Mouse (Mus musculus): ENCODE measurements at regions not wholly inside any gene's neighbourhood (a gene's known extent, or its start where the extent isn't known, plus 50 kb on each side); places are given as distances from the start of the nearest gene placed in this dataset.
A peak's percentile ranks its signal among the peaks of the same experiment; 100 is the strongest.

DNA sequence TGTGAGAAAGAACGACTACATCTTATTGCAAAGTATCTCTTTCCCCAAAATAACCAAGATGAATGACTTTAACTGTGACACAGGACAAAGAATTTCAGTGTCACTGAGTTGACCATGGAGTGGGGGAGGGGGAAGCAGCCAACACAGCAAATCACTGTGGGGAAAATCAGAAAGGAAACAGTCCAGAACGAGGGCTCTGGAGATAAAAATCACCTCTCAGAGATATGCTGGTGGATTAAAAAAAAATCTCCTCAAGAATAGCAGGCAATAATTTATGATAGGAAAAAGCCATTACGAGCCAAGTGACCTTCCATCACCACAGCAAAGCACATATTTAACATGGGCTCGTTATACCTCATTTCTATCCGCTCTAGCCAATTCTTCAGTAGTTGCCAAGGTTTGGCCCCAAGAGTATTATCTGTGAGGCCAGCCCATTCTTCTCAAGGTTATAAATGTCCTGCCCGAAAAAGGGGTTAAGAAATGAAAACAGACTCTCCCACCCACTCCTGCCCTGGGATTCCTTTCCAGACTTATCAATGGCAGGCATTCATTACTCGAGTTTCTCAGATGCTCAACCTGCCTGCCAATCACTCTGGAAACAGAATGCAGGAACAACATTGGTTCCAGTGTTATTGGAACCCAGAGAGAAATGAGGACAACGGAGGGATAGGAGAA lies 181.6 kb upstream of the Clint1 start:
- DNase-seq = no peak

DNA sequence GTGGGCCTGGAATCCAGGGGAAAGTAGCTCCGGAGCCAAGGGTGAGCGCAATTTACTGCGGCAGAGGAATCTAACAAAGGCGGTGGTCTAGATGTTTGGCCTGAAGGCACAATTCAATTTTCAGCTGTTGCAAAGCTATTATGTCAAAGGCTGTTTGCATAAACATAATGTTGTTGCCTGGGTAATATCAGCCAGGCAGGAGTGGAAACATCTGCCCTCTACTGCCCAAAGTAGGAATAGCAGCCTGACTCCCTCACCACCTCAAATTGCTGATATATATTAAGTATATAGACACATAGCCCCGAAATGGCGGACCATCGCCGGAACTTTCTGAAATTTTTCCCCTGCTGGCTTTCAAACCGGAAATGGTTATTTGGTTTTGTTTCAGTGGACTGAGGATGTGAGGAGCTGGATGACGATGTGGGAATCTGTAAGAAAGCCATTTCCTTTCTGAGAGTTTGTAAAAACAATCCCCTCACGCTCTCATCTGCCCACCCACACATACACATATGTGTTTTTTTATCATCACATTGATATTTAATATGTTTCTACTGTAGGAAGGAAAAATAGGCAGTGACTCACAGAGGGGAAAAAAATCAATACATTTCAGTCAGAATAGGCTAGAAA lies 173.1 kb upstream of the Clint1 start:
- peak; percentile 18 to 43 for DNase-seq

DNA sequence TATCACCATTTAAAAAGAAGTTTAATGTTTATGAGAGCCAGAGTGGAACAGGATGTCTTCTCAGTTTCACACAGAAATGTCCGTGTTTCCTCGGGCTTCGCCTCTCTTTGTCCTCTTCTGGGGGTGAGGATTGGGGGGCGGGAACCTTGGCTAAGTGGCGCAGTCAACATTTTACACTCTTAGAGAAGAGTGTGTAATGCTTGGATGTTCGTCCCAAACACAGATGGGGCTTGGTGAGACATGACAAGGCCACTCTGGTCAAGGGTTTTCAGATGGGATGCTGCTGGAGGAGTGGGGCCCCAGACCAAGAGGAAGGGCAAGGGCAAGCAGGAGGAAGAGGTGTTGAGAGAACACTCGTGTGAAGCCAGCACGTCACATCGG lies 172.6 kb upstream of the Clint1 start:
- no peak for DNase-seq

DNA sequence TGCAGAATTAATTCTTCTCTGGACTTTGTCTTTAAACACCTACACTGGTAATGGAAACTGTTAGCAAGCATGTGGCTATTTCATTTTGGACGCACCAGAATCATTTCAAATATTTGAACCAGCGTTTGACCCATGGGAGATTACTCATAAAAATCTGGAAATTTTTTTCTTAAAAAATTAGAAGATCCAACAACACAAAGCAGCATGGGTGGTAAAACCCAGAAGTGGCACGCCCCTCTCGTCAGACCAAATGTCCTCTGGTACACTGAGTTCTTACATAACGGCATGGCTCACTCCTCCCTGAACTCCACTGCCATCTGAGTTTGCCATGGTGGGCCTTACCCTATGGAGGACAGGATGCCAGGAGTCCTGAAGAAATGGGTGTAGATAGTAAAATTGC lies 166.3 kb upstream of the Clint1 start:
- DNase-seq = no peak

GRCm38 (mm10) chr11:45693206-45693605 lies 158.6 kb upstream of the Clint1 start:
- DNase-seq = no peak

DNA sequence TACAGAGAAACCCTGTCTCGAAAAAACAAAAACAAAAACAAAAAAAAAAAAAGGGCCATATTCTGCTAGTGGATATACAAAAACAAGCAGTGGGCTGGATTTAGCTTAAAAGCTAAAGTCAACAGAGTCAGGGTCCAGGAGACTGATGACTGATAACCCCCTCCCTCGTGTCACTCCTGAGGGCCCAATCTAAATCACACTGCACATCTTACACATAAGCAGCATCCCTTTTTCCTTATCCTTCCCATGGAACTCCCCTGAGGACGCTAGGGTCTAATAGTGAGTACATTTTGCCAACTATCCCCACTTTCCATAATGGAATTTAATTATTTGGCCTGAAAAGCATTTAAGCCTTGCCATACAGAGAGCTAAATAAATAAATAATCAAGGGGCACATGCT lies 150.3 kb upstream of the Clint1 start:
- DNase-seq = no peak

- no peak for DNase-seq
These were observed 148.9 kb upstream of the Clint1 start for GRCm38 (mm10) chr11:45702916-45703315.

- no peak for DNase-seq
These were observed 147.4 kb upstream of the Clint1 start for GRCm38 (mm10) chr11:45704411-45704810.

- DNase-seq = no peak
These were observed 133.2 kb upstream of the Clint1 start for GRCm38 (mm10) chr11:45718630-45719029.

GRCm38 (mm10) chr11:45719821-45720220 lies 132.0 kb upstream of the Clint1 start:
- no peak for DNase-seq

DNA sequence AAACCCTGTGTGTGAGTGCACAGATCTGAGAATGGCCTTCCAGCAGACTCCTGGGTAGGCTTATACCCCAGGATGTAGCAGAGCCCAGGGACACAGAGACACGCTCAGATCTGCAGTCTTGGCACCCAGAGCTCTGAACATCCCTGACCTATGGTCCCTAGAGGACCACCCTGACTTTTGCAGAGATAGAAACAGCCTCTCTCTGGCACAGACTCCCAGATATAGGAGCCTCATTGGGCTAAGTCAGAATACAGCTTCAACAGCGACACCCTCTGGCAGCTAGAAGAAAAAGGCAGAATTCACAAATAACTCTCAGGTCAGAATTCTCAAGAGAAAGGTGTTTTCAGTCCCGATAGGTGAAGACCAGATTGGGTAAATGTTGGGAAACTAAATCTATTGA lies 115.3 kb upstream of the Clint1 start:
- no peak for DNase-seq

GRCm38 (mm10) chr11:45738331-45738730 lies 113.5 kb upstream of the Clint1 start:
- no peak for DNase-seq

DNA sequence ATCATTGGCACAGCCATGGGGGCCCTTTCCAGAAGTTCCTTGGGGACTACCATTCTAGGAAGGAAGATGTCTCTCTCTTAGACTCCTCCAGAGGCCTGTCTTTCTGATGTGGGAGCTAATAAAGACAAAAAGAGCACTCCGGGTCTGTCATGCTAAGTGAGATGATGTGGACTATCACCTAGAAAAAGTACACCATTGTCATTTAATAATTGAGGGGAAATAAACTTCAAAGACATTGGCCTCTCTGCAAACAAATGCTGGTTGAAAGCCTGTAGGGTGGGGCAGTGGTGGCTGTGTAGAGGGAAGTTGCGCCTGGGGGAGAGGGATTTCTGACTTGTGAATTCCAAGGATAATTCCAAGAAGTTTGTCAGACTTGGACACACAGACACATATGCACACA lies 105.9 kb upstream of the Clint1 start:
- DNase-seq = no peak

- no peak for DNase-seq
These were observed 101.6 kb upstream of the Clint1 start for GRCm38 (mm10) chr11:45750249-45750648.

DNA sequence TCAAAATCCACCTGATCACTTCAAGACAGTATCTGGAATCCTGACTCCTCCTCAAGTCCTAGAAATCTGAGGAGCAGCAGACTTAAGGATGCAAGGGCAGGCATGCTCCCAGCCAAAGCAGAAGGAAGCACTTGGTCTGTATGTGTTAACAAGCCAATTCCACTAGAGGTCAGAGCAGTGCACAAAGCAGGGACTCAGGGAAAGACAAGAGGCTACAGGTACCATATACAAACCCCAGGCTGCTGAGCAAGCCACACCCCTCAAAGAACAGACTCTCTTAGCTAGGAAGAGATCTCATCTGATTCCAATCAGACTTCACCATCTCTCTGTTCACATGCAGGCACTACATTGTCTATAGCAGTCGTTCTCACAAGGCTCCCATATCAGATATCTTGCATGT lies 99.6 kb upstream of the Clint1 start:
- DNase-seq = peak; percentile 24 to 35

DNA sequence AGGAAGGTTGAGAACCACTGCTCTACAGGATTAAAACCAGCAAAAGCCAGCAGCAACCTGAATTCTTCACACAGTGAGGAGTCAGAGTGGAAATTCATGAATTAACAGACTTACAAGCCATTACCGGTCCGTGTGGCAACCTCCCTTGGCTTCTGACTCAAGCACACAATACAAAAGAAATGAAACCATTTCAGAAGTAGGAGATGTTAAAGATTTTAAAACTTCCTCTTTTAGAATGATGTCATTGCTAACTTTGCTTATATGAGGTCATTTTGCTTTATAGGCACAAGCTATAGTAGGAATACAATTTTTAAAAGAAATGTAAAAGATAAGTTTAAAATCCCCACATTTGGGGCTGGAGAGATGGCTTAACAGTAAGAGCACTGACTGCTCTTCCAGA lies 99.1 kb upstream of the Clint1 start:
- DNase-seq = no peak

DNA sequence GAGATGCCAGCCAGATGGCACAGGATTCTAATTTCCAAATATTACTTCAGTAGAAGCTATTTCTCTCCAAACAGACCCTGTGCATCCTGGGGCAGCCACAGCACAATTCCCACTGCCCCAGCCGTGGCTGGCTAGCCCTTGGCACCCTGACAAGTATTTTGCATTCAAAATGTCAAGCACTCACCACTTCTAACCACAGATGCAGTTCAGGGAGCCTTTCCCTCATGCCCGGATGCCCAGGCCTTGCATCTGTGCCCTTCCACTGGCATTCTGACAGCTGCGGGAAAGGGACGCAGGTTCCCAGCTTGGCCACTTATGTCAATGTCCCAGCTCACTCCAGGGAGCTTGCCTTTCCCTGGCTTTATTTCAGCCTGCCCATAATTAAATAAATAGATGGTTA lies 84.8 kb upstream of the Clint1 start:
- DNase-seq = no peak

DNA sequence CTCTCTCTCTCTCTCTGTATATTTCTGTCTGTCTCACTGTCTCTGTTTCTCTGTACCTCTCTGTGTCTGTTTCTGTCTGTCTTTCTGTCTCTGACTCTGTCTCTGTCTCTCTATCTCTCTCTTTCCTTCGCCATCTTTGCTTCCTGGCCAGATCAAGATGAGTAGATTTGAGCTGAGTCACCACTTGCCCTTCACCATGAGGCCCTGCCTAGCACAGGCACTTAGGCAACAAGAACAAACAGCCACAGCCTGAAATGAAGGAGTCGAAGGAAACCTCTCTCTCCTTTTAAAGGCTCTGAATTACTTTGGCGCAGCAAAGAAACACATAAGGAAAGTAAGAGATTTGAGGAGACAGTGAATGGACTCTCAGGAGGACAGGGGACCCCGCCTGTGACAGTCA lies 69.4 kb upstream of the Clint1 start:
- DNase-seq = no peak

GRCm38 (mm10) chr11:45785806-45786205 lies 66.0 kb upstream of the Clint1 start:
- no peak for DNase-seq

DNA sequence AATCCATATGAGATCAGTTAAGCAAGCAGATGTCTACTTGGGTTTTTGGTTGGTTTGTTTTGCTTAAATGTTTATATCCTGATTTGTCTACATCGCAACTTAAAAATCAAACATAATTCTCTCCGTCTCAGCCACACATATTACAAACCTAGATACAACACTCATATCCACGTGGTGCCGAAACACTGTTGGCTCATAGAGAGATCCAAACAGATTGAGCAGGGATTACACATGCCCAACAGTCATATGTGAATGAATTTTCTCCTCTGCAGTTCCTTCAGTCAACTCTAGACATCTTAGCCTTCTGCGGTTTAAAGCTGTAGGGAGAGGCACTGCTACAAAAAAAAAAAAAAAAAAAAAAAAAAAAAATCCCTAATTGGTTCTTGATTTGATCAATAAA lies 64.4 kb upstream of the Clint1 start:
- no peak for DNase-seq

- DNase-seq = no peak
These were observed 62.0 kb upstream of the Clint1 start for GRCm38 (mm10) chr11:45789886-45790285.

- no peak for DNase-seq
These were observed 61.3 kb upstream of the Clint1 start for GRCm38 (mm10) chr11:45790504-45790903.

- DNase-seq = no peak
These were observed 60.2 kb upstream of the Clint1 start for GRCm38 (mm10) chr11:45791696-45792095.

- DNase-seq = peak; percentile 21 to 25
These were observed 57.4 kb upstream of the Clint1 start for GRCm38 (mm10) chr11:45794361-45794981.

GRCm38 (mm10) chr11:45795322-45795721 lies 56.5 kb upstream of the Clint1 start:
- no peak for DNase-seq
